Comparison of ENCODE assay signal across 24 mouse cellular contexts in genomic region chr4:106490620-106491019, GRCm38 (mm10). TPM values are rescaled to one million over a fixed set of nuclear protein-coding genes. Genes with fewer than 3 reads are reported as not detected.
DNase-seq lines count a peak whose midpoint lies in the region; ATAC-seq and TF ChIP-seq lines count a peak whose summit lies in the region.
"Had no signal": no experiment of that assay in that cellular context is flagged by ENCODE, and none has a peak within 500 bp of the region (broad histone marks: within the 10 kb centered on the region; RNA-seq: fewer than 3 reads in every experiment).

No protein-coding gene starts in this region.

- no peaks in the 10 kb centered on the region for H3K9me3 ChIP-seq in lung, embryonic 14.5 days (ENCODE audit: low read depth, low read length)
- no peaks in the 10 kb centered on the region for H3K9me3 ChIP-seq in liver, embryonic 12.5 days (replicated peaks)
- H3K9me3 ChIP-seq: G1E; midbrain, embryonic 12.5 days had no signal

- no peak overlapping the region for H3K9ac ChIP-seq in lung, embryonic 14.5 days
- H3K9ac ChIP-seq in liver, embryonic 12.5 days: no peak overlapping the region
- H3K9ac ChIP-seq: hindbrain, embryonic 14.5 days; liver, postnatal 0 days; midbrain, embryonic 12.5 days had no signal

- H3K4me3 ChIP-seq in lung, embryonic 14.5 days (ENCODE audit: low read depth, low read length): no peak overlapping the region
- H3K4me3 ChIP-seq in liver, embryonic 12.5 days: no peak overlapping the region
- H3K4me3 ChIP-seq: midbrain, embryonic 12.5 days had no signal

- no peak overlapping the region for H3K4me2 ChIP-seq in lung, embryonic 14.5 days
- H3K4me2 ChIP-seq in liver, embryonic 12.5 days: no peak overlapping the region
- H3K4me2 ChIP-seq: hindbrain, embryonic 14.5 days; midbrain, embryonic 12.5 days had no signal

- no peaks in the 10 kb centered on the region for H3K4me1 ChIP-seq in lung, embryonic 14.5 days (ENCODE audit: insufficient read depth)
- H3K4me1 ChIP-seq in liver, embryonic 12.5 days: no peaks in the 10 kb centered on the region
- H3K4me1 ChIP-seq: midbrain, embryonic 12.5 days had no signal

- no peak for DNase-seq in lung, embryonic 14.5 days
- no peak for DNase-seq in lung, postnatal 25 days (ENCODE audit: low spot score)
- peak; percentile 45 for DNase-seq in kidney, adult 18-20 months
- DNase-seq in kidney, adult 8-10 months: peak; percentile 40 to 69
- peak; percentile 62 for DNase-seq in kidney, postnatal 14 days
- no peak for DNase-seq in Muller cell, postnatal 12 days (ENCODE audit: inconsistent ontology term)
- DNase-seq: adrenal gland, adult 2 months; B cell, adult 2 months; cerebellum, adult 11-12 months; cerebellum, postnatal 14 days; heart, postnatal 36 days; left cerebral cortex, postnatal 4 days; liver, postnatal 0 days; right cerebral cortex, postnatal 25 days; thymus, postnatal 36 days had no signal

- no peaks in the 10 kb centered on the region for H3K36me3 ChIP-seq in lung, embryonic 14.5 days (ENCODE audit: insufficient read depth)
- H3K36me3 ChIP-seq in liver, embryonic 12.5 days: no peaks in the 10 kb centered on the region
- H3K36me3 ChIP-seq: G1E; midbrain, embryonic 12.5 days had no signal

- H3K27ac ChIP-seq in lung, embryonic 14.5 days (ENCODE audit: low read depth): no peak overlapping the region
- H3K27ac ChIP-seq in liver, embryonic 12.5 days: no peak overlapping the region
- H3K27ac ChIP-seq: hindbrain, embryonic 14.5 days; midbrain, embryonic 12.5 days had no signal

- H3K27me3 ChIP-seq in lung, embryonic 14.5 days (ENCODE audit: insufficient read depth, low read length): no peaks in the 10 kb centered on the region
- H3K27me3 ChIP-seq in liver, embryonic 12.5 days (replicated peaks): peaks cover 22% of the 10 kb centered on the region; the same call in 1 of the 2 replicates
- H3K27me3 ChIP-seq: midbrain, embryonic 12.5 days had no signal

- WGBS in lung, embryonic 14.5 days: 37% methylated on average over 4 of the region's 4 CpGs
- 49% methylated on average over 4 of the region's 4 CpGs for WGBS in liver, embryonic 12.5 days (ENCODE audit: insufficient replicate concordance)

- TF ChIP-seq CTCF in lung, embryonic 14.5 days (IDR thresholded peaks at IDR 0.05; ENCODE audit: low read depth): no peak

- ATAC-seq in lung, embryonic 14.5 days (ENCODE audit: insufficient read depth): peak; percentile 11; the same call in 1 of the 2 replicates
- no peak for ATAC-seq in liver, embryonic 12.5 days
- ATAC-seq: inflammation-experienced regulatory T-cells, adult 6 months; liver, postnatal 0 days had no signal

RNA-seq across cellular contexts. Expression of gene Bsnd, which starts 1.5 kb away (rescaled TPM):
- not detected in 2 replicates for polyA plus RNA-seq in lung, embryonic 14.5 days (2014; fragmentation: Nextera tagmentation; extraction: Ambion mirVana)
- not detected in 2 replicates for polyA plus RNA-seq in liver, embryonic 12.5 days (2016; fragmentation: Nextera tagmentation; extraction: Ambion mirVana)
- polyA plus RNA-seq: embryonic facial prominence, embryonic 11.5 days; forebrain, embryonic 11.5 days; G1E; heart, embryonic 14.5 days; hindbrain, embryonic 14.5 days; inflammation-experienced regulatory T-cells, adult 6 months; liver, adult 2 months; liver, postnatal 0 days; midbrain, embryonic 12.5 days had no signal

RNA-seq across cellular contexts. Expression of gene Pcsk9, which starts 26.5 kb away (rescaled TPM):
- 1.9 and 2.3 TPM in 2 replicates for polyA plus RNA-seq in lung, embryonic 14.5 days (2014; fragmentation: Nextera tagmentation; extraction: Ambion mirVana)
- polyA plus RNA-seq in liver, embryonic 12.5 days (2016; fragmentation: Nextera tagmentation; extraction: Ambion mirVana): 83.2 and 88.0 TPM in 2 replicates
- polyA plus RNA-seq: G1E; inflammation-experienced regulatory T-cells, adult 6 months had no signal

Comparison
In these comparisons a context has a peak if more than half of its experiments do, and no peak if none do; other contexts are left out.
1. DNase-seq: peak in kidney, adult 18-20 months (single experiment), kidney, adult 8-10 months (2 of 2) and kidney, postnatal 14 days (single experiment); none in lung, embryonic 14.5 days (single experiment), lung, postnatal 25 days (single experiment) and Muller cell, postnatal 12 days (single experiment).
2. RNA of gene Pcsk9, which starts 26.5 kb away (polyA plus RNA-seq): 83.2 to 88.0 TPM in liver, embryonic 12.5 days; 1.9 to 2.3 TPM in lung, embryonic 14.5 days; every median in the first group is over 10 times any median in the second.